ENCODE assay signal across 9 mouse cellular contexts in the genomic region with DNA sequence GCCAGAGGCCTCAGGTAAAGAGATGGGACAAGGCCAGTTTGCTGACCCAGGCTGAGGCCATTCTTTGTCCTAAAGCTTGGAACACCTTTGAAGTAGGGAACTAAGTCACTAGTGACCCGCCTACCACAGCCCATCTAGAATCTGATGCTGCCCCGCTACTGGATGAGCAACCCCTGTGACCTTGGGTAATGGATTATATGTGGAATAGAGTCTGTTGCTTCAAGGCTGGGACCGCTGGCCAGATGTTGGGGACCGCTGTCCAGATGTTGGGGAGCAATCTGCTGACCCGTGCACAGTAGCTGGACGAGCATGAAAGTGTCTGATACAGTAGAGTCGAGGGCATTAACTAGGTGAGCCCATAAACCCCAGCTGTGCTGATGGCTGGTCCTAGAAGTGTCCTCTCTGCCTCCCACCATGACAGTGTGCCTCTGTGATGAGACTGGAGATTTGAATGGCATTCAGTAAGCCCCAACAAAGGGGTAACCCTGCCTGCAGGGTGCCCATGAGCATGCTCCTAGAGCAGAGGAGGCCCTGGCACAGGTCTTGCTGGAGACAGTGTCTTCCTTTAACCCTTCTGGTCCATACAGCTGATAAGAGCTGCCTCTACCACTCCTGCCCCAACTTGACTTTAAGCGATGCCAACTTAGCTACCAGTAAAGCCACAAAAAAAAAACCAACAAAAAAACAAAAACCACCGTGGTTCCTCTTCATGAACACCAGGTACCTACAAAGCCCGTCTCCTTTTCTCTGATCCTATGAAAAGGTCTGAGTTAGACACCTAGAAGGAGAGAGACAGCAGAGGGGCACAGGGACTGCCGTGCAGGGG. TPM values are rescaled to one million over a fixed set of nuclear protein-coding genes. Genes with fewer than 3 reads are reported as not detected.
DNase-seq lines count a peak whose midpoint lies in the region; ATAC-seq and TF ChIP-seq lines count a peak whose summit lies in the region.
"Had no signal": no experiment of that assay in that cellular context is flagged by ENCODE, and none has a peak within 500 bp of the region (broad histone marks: within the 10 kb centered on the region; RNA-seq: fewer than 3 reads in every experiment).

No protein-coding gene starts in this region.

- H3K4me1 ChIP-seq in forebrain, embryonic 10.5 days: peaks cover 74% of the 10 kb centered on the region
- peaks cover 38% of the 10 kb centered on the region for H3K4me1 ChIP-seq in hindbrain, postnatal 0 days (ENCODE audit: insufficient read depth, low read length)
- peaks cover 30% of the 10 kb centered on the region for H3K4me1 ChIP-seq in midbrain, postnatal 0 days (ENCODE audit: insufficient read depth, low read length)

- no peak for ATAC-seq in hindbrain, postnatal 0 days
- no peak for ATAC-seq in midbrain, postnatal 0 days (ENCODE audit: low FRiP score)
- no peak for ATAC-seq in CD4-positive, CD25-positive, alpha-beta regulatory T cell, adult 4 months

- H3K4me3 ChIP-seq in left cerebral cortex, adult 2 months: peak overlapping the region; percentile 71
- peak overlapping the region; percentile 96 for H3K4me3 ChIP-seq in forebrain, embryonic 10.5 days
- peak overlapping the region; percentile 74 for H3K4me3 ChIP-seq in hindbrain, postnatal 0 days (ENCODE audit: low read length)
- H3K4me3 ChIP-seq in midbrain, postnatal 0 days (ENCODE audit: low read depth, low read length): peak overlapping the region; percentile 94

- WGBS in forebrain, embryonic 10.5 days: 88% methylated on average over 11 of the region's 11 CpGs
- WGBS in hindbrain, postnatal 0 days: 78% methylated on average over 11 of the region's 11 CpGs
- 78% methylated on average over 11 of the region's 11 CpGs for WGBS in midbrain, postnatal 0 days

- no peak for TF ChIP-seq CTCF in left cerebral cortex, adult 2 months (IDR thresholded peaks at IDR 0.05)
- TF ChIP-seq CTCF in hindbrain, postnatal 0 days (IDR thresholded peaks at IDR 0.05; ENCODE audit: low read depth): no peak
- no peak for TF ChIP-seq CTCF in midbrain, postnatal 0 days (IDR thresholded peaks at IDR 0.05)

- H3K9me3 ChIP-seq in forebrain, embryonic 10.5 days: no peaks in the 10 kb centered on the region
- H3K9me3 ChIP-seq in hindbrain, postnatal 0 days (ENCODE audit: low read length): no peaks in the 10 kb centered on the region
- no peaks in the 10 kb centered on the region for H3K9me3 ChIP-seq in midbrain, postnatal 0 days (ENCODE audit: low read length)

- H3K4me2 ChIP-seq in hindbrain, postnatal 0 days (ENCODE audit: low read depth, low read length): peak overlapping the region; percentile 99
- peak overlapping the region; percentile 98 for H3K4me2 ChIP-seq in midbrain, postnatal 0 days (ENCODE audit: low read depth, low read length, poor library complexity, severe bottlenecking)

- H3K36me3 ChIP-seq in forebrain, embryonic 10.5 days (replicated peaks): peaks cover 63% of the 10 kb centered on the region
- peaks cover 27% of the 10 kb centered on the region for H3K36me3 ChIP-seq in hindbrain, postnatal 0 days (ENCODE audit: insufficient read depth, low read length)
- H3K36me3 ChIP-seq in midbrain, postnatal 0 days (ENCODE audit: insufficient read depth, low read length): peaks cover 33% of the 10 kb centered on the region

- peak overlapping the region; percentile 85; the same call in 1 of the 2 replicates for H3K9ac ChIP-seq in hindbrain, postnatal 0 days (replicated peaks; ENCODE audit: low read length)
- H3K9ac ChIP-seq in midbrain, postnatal 0 days (replicated peaks; ENCODE audit: low read length, poor library complexity, severe bottlenecking): peak overlapping the region; percentile 91; the same call in 1 of the 2 replicates

- H3K27ac ChIP-seq in left cerebral cortex, adult 2 months: no peak overlapping the region
- H3K27ac ChIP-seq in forebrain, embryonic 10.5 days: peak overlapping the region; percentile 97
- no peak overlapping the region for H3K27ac ChIP-seq in hindbrain, postnatal 0 days
- no peak overlapping the region for H3K27ac ChIP-seq in midbrain, postnatal 0 days (ENCODE audit: low read depth, low read length)

- DNase-seq in left cerebral cortex, adult 2 months (ENCODE audit: extremely low spot score in 1 of 2, low spot score in 2 of 2): no peak
- no peak for DNase-seq in left cerebral cortex, adult 11 months (ENCODE audit: low spot score)
- DNase-seq in forebrain, embryonic 10.5 days (ENCODE audit: extremely low spot score, low spot score): no peak
- no peak for DNase-seq in hindbrain, postnatal 0 days (ENCODE audit: low spot score)
- DNase-seq in midbrain, postnatal 0 days (ENCODE audit: low spot score): no peak
- no peak for DNase-seq in right cerebral cortex, postnatal 10 days (ENCODE audit: low spot score in 2 of 2)
- no peak for DNase-seq in gastrocnemius, postnatal 10 days

- intact Hi-C loops in left cerebral cortex, adult 2 months (cut with DNase I): loop anchor here (10.0 kb wide), 1 partner anchor 670 kb away; a partner anchor contains a TSS

- H3K27me3 ChIP-seq in forebrain, embryonic 10.5 days (ENCODE audit: poor library complexity, severe bottlenecking): no peaks in the 10 kb centered on the region
- H3K27me3 ChIP-seq in hindbrain, postnatal 0 days (ENCODE audit: insufficient read depth, low read length): no peaks in the 10 kb centered on the region
- no peaks in the 10 kb centered on the region for H3K27me3 ChIP-seq in midbrain, postnatal 0 days (ENCODE audit: insufficient read depth, low read length)

RNA-seq across cellular contexts. Expression of a gene that starts 4.3 kb away (rescaled TPM):
- total RNA-seq in left cerebral cortex, adult 2 months (2021): 100 to 1,000 TPM; 709 to 735 TPM
- 8.7 and 10.7 TPM in 2 replicates for polyA plus RNA-seq in forebrain, embryonic 10.5 days (2016; fragmentation: Nextera tagmentation; extraction: Ambion mirVana)
- 170 and 190 TPM in 2 replicates for total RNA-seq in hindbrain, postnatal 0 days (2014; rRNA removed)
- 18.8 and 19.4 TPM in 2 replicates for polyA plus RNA-seq in hindbrain, postnatal 0 days (2015; fragmentation: Nextera tagmentation; extraction: Ambion mirVana)
- total RNA-seq in midbrain, postnatal 0 days (2014; rRNA removed): 179 and 217 TPM in 2 replicates
- 18.2 and 20.4 TPM in 2 replicates for polyA plus RNA-seq in midbrain, postnatal 0 days (2015; fragmentation: Nextera tagmentation; extraction: Ambion mirVana)
- 10 to 100 TPM; 18.1 to 21.7 TPM for polyA plus RNA-seq in CD4-positive, CD25-positive, alpha-beta regulatory T cell, adult 4 months (2017; shearing (Covaris generic))
- 10 to 100 TPM; 46.8 to 54.9 TPM for total RNA-seq in gastrocnemius, postnatal 10 days (2021)

RNA-seq across cellular contexts. Expression of a gene that starts 14.5 kb away (rescaled TPM):
- 10 to 100 TPM; 25.1 to 30.1 TPM for total RNA-seq in left cerebral cortex, adult 2 months (2021)
- polyA plus RNA-seq in forebrain, embryonic 10.5 days (2016; fragmentation: Nextera tagmentation; extraction: Ambion mirVana): 35.8 and 36.7 TPM in 2 replicates
- total RNA-seq in hindbrain, postnatal 0 days (2014; rRNA removed): 216 and 223 TPM in 2 replicates
- 128 and 137 TPM in 2 replicates for polyA plus RNA-seq in hindbrain, postnatal 0 days (2015; fragmentation: Nextera tagmentation; extraction: Ambion mirVana)
- total RNA-seq in midbrain, postnatal 0 days (2014; rRNA removed): 221 and 243 TPM in 2 replicates
- 158 and 161 TPM in 2 replicates for polyA plus RNA-seq in midbrain, postnatal 0 days (2015; fragmentation: Nextera tagmentation; extraction: Ambion mirVana)
- under 1 TPM; 0.87 to 0.94 TPM for polyA plus RNA-seq in CD4-positive, CD25-positive, alpha-beta regulatory T cell, adult 4 months (2017; shearing (Covaris generic))
- 1 to 10 TPM; 3.5 to 6.1 TPM for total RNA-seq in gastrocnemius, postnatal 10 days (2021)

RNA-seq across cellular contexts. Expression of a gene that starts 19.0 kb away (rescaled TPM):
- under 1 TPM in 1 of 2 experiments, not detected in 1; 0.35 TPM for total RNA-seq in left cerebral cortex, adult 2 months (2021)
- polyA plus RNA-seq in forebrain, embryonic 10.5 days (2016; fragmentation: Nextera tagmentation; extraction: Ambion mirVana): not detected in 2 replicates
- total RNA-seq in hindbrain, postnatal 0 days (2014; rRNA removed): 0.36 and 0.52 TPM in 2 replicates
- 0.26 and 0.28 TPM in 2 replicates for polyA plus RNA-seq in hindbrain, postnatal 0 days (2015; fragmentation: Nextera tagmentation; extraction: Ambion mirVana)
- total RNA-seq in midbrain, postnatal 0 days (2014; rRNA removed): not detected in 2 replicates
- 0.29 and 0.39 TPM in 2 replicates for polyA plus RNA-seq in midbrain, postnatal 0 days (2015; fragmentation: Nextera tagmentation; extraction: Ambion mirVana)
- not detected for polyA plus RNA-seq in CD4-positive, CD25-positive, alpha-beta regulatory T cell, adult 4 months (2017; shearing (Covaris generic))
- total RNA-seq in gastrocnemius, postnatal 10 days (2021): 100 to 1,000 TPM; 185 to 194 TPM

RNA-seq across cellular contexts. Expression of a gene that starts 27.8 kb away (rescaled TPM):
- total RNA-seq in left cerebral cortex, adult 2 months (2021): not detected
- polyA plus RNA-seq in forebrain, embryonic 10.5 days (2016; fragmentation: Nextera tagmentation; extraction: Ambion mirVana): not detected in 2 replicates
- total RNA-seq in hindbrain, postnatal 0 days (2014; rRNA removed): not detected in 2 replicates
- polyA plus RNA-seq in hindbrain, postnatal 0 days (2015; fragmentation: Nextera tagmentation; extraction: Ambion mirVana): not detected in 2 replicates
- total RNA-seq in midbrain, postnatal 0 days (2014; rRNA removed): not detected in 2 replicates
- not detected in 2 replicates for polyA plus RNA-seq in midbrain, postnatal 0 days (2015; fragmentation: Nextera tagmentation; extraction: Ambion mirVana)
- not detected for polyA plus RNA-seq in CD4-positive, CD25-positive, alpha-beta regulatory T cell, adult 4 months (2017; shearing (Covaris generic))
- not detected for total RNA-seq in gastrocnemius, postnatal 10 days (2021)
- total RNA-seq: gastrocnemius, adult 18-20 months had no signal

RNA-seq across cellular contexts. Expression of a gene that starts 46.0 kb away (rescaled TPM):
- total RNA-seq in left cerebral cortex, adult 2 months (2021): 100 to 1,000 TPM; 109 to 112 TPM
- polyA plus RNA-seq in forebrain, embryonic 10.5 days (2016; fragmentation: Nextera tagmentation; extraction: Ambion mirVana): 12.1 and 12.5 TPM in 2 replicates
- total RNA-seq in hindbrain, postnatal 0 days (2014; rRNA removed): 25.0 and 32.0 TPM in 2 replicates
- polyA plus RNA-seq in hindbrain, postnatal 0 days (2015; fragmentation: Nextera tagmentation; extraction: Ambion mirVana): 46.8 and 49.0 TPM in 2 replicates
- 14.1 and 18.1 TPM in 2 replicates for total RNA-seq in midbrain, postnatal 0 days (2014; rRNA removed)
- 30.8 and 32.7 TPM in 2 replicates for polyA plus RNA-seq in midbrain, postnatal 0 days (2015; fragmentation: Nextera tagmentation; extraction: Ambion mirVana)
- polyA plus RNA-seq in CD4-positive, CD25-positive, alpha-beta regulatory T cell, adult 4 months (2017; shearing (Covaris generic)): 10 to 100 TPM in 1 of 2 experiments, 1 to 10 TPM in 1; 8.5 to 13.3 TPM
- 100 to 1,000 TPM; 345 to 347 TPM for total RNA-seq in gastrocnemius, postnatal 10 days (2021)

Comparison
In these comparisons a context has a peak if more than half of its experiments do, and no peak if none do; other contexts are left out.
1. RNA of a gene that starts 19.0 kb away (total RNA-seq): 185 to 194 TPM in gastrocnemius, postnatal 10 days; 0.36 to 0.52 TPM in hindbrain, postnatal 0 days, 0.35 TPM in left cerebral cortex, adult 2 months and not detected in midbrain, postnatal 0 days; every median in the first group is over 100 times any median in the second.
2. Peak in every context shown above with its lines, with median percentiles within 50 percentile points of each other: H3K4me3 ChIP-seq.